Mouse (Mus musculus) CH12.LX (cell line): ENCODE measurements around the gene Creb5. TPM values are rescaled to one million over a fixed set of nuclear protein-coding genes. Genes with fewer than 3 reads are reported as not detected.

Experiments used
- DNase-seq: peaks from one replicate; pipeline ENCODE4 v3.0.0-alpha.2; 2013; ENCODE audit errors: extremely low read depth
- H3K27ac ChIP-seq: 2 replicates; pipeline ENCODE4 v1.5.1; 2012; ENCODE audit warnings: low read depth, mild to moderate bottlenecking, control low read depth, moderate library complexity; ENCODE audit not compliant: insufficient read depth
- H3K27me3 ChIP-seq: replicated peaks from 2 replicates; pipeline ENCODE3; 2012; ENCODE audit warnings: inconsistent platforms
- H3K36me3 ChIP-seq, 2 experiments: replicated peaks in 1 of 2; 2 replicates each; pipeline versions ENCODE3 to v1.6.1; 2012; ENCODE audit warnings: inconsistent platforms in 1 of 2, low read length in 1 of 2, mild to moderate bottlenecking in 1 of 2, mixed read lengths in 1 of 2, moderate library complexity in 1 of 2; ENCODE audit not compliant: control insufficient read depth in 1 of 2, insufficient read depth in 1 of 2
- H3K4me1 ChIP-seq, 2 experiments: 2 replicates each; pipeline ENCODE4 v1.6.1; 2012; ENCODE audit warnings: inconsistent platforms in 1 of 2, moderate library complexity in 1 of 2; ENCODE audit not compliant: insufficient read depth in 2 of 2, control insufficient read depth in 1 of 2
- H3K4me2 ChIP-seq: 2 replicates; pipeline ENCODE4 v1.6.1; 2012; ENCODE audit warnings: low read depth, mild to moderate bottlenecking, control low read depth; ENCODE audit not compliant: poor library complexity, insufficient read depth, severe bottlenecking
- H3K4me3 ChIP-seq, 3 experiments: fragments of 150-350 bp in 1 of 3; sonication (generic) in 1 of 3; replicated peaks in 1 of 3; 2 replicates each; pipeline versions ENCODE3 to v1.5.1; 2011 to 2012; ENCODE audit warnings: low read depth in 2 of 3, low read length in 2 of 3, mild to moderate bottlenecking in 2 of 3, moderate library complexity in 2 of 3, control low read depth in 1 of 3, improper control_type of control experiment in 1 of 3, inconsistent platforms in 1 of 3, mixed read lengths in 1 of 3; ENCODE audit not compliant: poor library complexity in 1 of 3
- H3K79me2 ChIP-seq: replicated peaks from 2 replicates; pipeline ENCODE4 v1.6.1; 2012; ENCODE audit warnings: mild to moderate bottlenecking, moderate library complexity; ENCODE audit not compliant: control insufficient read depth, poor library complexity, insufficient read depth, severe bottlenecking; ENCODE audit errors: extremely low read depth
- H3K9ac ChIP-seq: 2 replicates; pipeline ENCODE4 v1.6.1; 2012; ENCODE audit warnings: low read depth, mild to moderate bottlenecking, control low read depth, moderate library complexity; ENCODE audit not compliant: insufficient read depth
- H3K9me3 ChIP-seq: replicated peaks from 2 replicates; pipeline ENCODE3; 2012; ENCODE audit warnings: low read length, inconsistent platforms, mixed read lengths
- BHLHE40 ChIP-seq: IDR thresholded peaks from 2 replicates; pipeline ENCODE4 v1.6.1; 2011; ENCODE audit warnings: mild to moderate bottlenecking, low read depth, low read length, improper control_type of control experiment
- CHD1 ChIP-seq: IDR thresholded peaks from 2 replicates; pipeline ENCODE4 v1.6.1; 2012; ENCODE audit warnings: low read depth, low read length, improper control_type of control experiment, inconsistent platforms
- CTCF ChIP-seq, 2 experiments: IDR thresholded peaks in 1 of 2; conservative IDR thresholded peaks in 1 of 2; 2 replicates each; pipeline ENCODE4 v1.5.1; 2011 to 2012; ENCODE audit warnings: low read depth in 2 of 2, low read length in 2 of 2, improper control_type of control experiment in 1 of 2, inconsistent platforms in 1 of 2, mild to moderate bottlenecking in 1 of 2, moderate library complexity in 1 of 2
- ELF1 ChIP-seq: IDR thresholded peaks from 2 replicates; pipeline ENCODE4 v1.6.1; 2014; ENCODE audit warnings: low read depth, mild to moderate bottlenecking, inconsistent platforms, low read length, improper control_type of control experiment
- HCFC1 ChIP-seq: IDR thresholded peaks from 2 replicates; pipeline ENCODE4 v1.6.1; 2012; ENCODE audit warnings: low read depth, mild to moderate bottlenecking, inconsistent platforms, low read length, improper control_type of control experiment
- JUND ChIP-seq: conservative IDR thresholded peaks from 2 replicates; pipeline ENCODE4 v1.6.1; 2011; ENCODE audit warnings: low read depth, low read length, improper control_type of control experiment
- KAT2A ChIP-seq: IDR thresholded peaks from 2 replicates; pipeline ENCODE4 v1.6.1; 2012; ENCODE audit warnings: low read length, improper control_type of control experiment, inconsistent platforms; ENCODE audit not compliant: insufficient replicate concordance
- MAFK ChIP-seq: IDR thresholded peaks from 2 replicates; pipeline ENCODE4 v1.6.1; 2011; ENCODE audit warnings: low read length, improper control_type of control experiment; ENCODE audit not compliant: insufficient replicate concordance
- MAZ ChIP-seq: IDR thresholded peaks from 2 replicates; pipeline ENCODE4 v1.6.1; 2012; ENCODE audit warnings: low read depth, mild to moderate bottlenecking, inconsistent platforms, low read length, improper control_type of control experiment, moderate library complexity
- MXI1 ChIP-seq: IDR thresholded peaks from 2 replicates; pipeline ENCODE4 v1.6.1; 2011; ENCODE audit warnings: mild to moderate bottlenecking, low read depth, low read length, improper control_type of control experiment
- NELFE ChIP-seq: IDR thresholded peaks from 2 replicates; pipeline ENCODE4 v1.6.1; 2011; ENCODE audit warnings: low read depth, low read length, improper control_type of control experiment
- POLR2A ChIP-seq: IDR thresholded peaks from 2 replicates; pipeline ENCODE4 v1.6.1; 2011; ENCODE audit warnings: low read depth, mild to moderate bottlenecking, improper control_type of control experiment, low read length
- POLR2AphosphoS2 ChIP-seq: IDR thresholded peaks from 2 replicates; pipeline ENCODE4 v1.6.1; 2011; ENCODE audit warnings: low read depth, low read length, improper control_type of control experiment
- SIN3A ChIP-seq: IDR thresholded peaks from 2 replicates; pipeline ENCODE4 v1.6.1; 2012; ENCODE audit warnings: low read length, improper control_type of control experiment, inconsistent platforms
- TCF12 ChIP-seq: IDR thresholded peaks from 2 replicates; pipeline ENCODE4 v1.6.1; 2014; ENCODE audit warnings: low read depth, mild to moderate bottlenecking, inconsistent platforms, low read length, improper control_type of control experiment
- USF1 ChIP-seq: IDR thresholded peaks from 2 replicates; pipeline ENCODE4 v1.6.1; 2014; ENCODE audit warnings: low read depth, mild to moderate bottlenecking, inconsistent platforms, low read length, improper control_type of control experiment
- USF2 ChIP-seq: conservative IDR thresholded peaks from 2 replicates; pipeline ENCODE4 v1.6.1; 2011; ENCODE audit warnings: low read depth, low read length, improper control_type of control experiment
- ZKSCAN1 ChIP-seq: IDR thresholded peaks from 2 replicates; pipeline ENCODE4 v1.6.1; 2012; ENCODE audit warnings: low read depth, inconsistent platforms, low read length, improper control_type of control experiment, borderline replicate concordance
- ZMIZ1 ChIP-seq: IDR thresholded peaks from 2 replicates; pipeline ENCODE4 v1.6.1; 2012; ENCODE audit warnings: low read depth, mild to moderate bottlenecking, inconsistent platforms, low read length, improper control_type of control experiment
- ZNF384 ChIP-seq: IDR thresholded peaks from 2 replicates; pipeline ENCODE4 v1.6.1; 2012; ENCODE audit warnings: low read depth, low read length, improper control_type of control experiment, inconsistent platforms
- dilution Hi-C: fragments of 300-500 bp; cut with MboI; formaldehyde crosslinking; loops from 2 replicates; pipeline ENCODE4 v1.14.3; 2020; ENCODE audit warnings: low sequenced_read_pairs; ENCODE audit not compliant: extremely low pct_unique_long_range_greater_than_20kb, extremely low pct_ligation_motif_present
- in situ Hi-C: fragments of 300-500 bp; cut with MboI; formaldehyde crosslinking; loops from 3 replicates; pipeline ENCODE4 v1.14.3; 2019; ENCODE audit warnings: low sequenced_read_pairs, low pct_ligation_motif_present, low pct_unique_long_range_greater_than_20kb, mixed read lengths
- polyA plus RNA-seq: library from polyadenylated mRNA; unstranded; fragments of >175 nt; gene quantifications from 2 replicates; pipeline ENCODE4 v1.2.1, GENCODE M21; 2012; ENCODE audit warnings: low read depth; ENCODE audit not compliant: insufficient read length
- total RNA-seq, 2 experiments: library from RNA; depleted of rRNA; stranded (reverse); fragments of 300-350 nt in 1 of 2; fragments of >200 nt in 1 of 2; gene quantifications; 2 replicates each; pipeline ENCODE4 v1.2.3; 2012 to 2014

The Creb5 gene
- total and polyA plus RNA-seq, 3 experiments: 0.68 to 2.1 (median 0.86) TPM

GRCm38 (mm10) chr6:53497904-53498536 is 210.9 kb downstream of the Creb5 start (continued):
- TF ChIP-seq JUND (peak; percentile 99), TCF12 (peak; percentile 91), ZNF384 (no peak), BHLHE40 (peak; percentile 98), CHD1 (no peak), ELF1 (peak; percentile 49; the same call in 1 of the 2 replicates)

GRCm38 (mm10) chr6:53499621-53500295 is 212.7 kb downstream of the Creb5 start:
- Histone ChIP-seq H3K4me2 (no peak overlapping the region), H3K27ac (no peak overlapping the region), H3K9me3 (peaks cover 7% of the 10 kb centered on the region), H3K27me3 (no peaks in the 10 kb centered on the region), H3K4me3 (no peak overlapping the region), H3K9ac (no peak overlapping the region), H3K36me3 (no peaks in the 10 kb centered on the region), H3K79me2 (no peaks in the 10 kb centered on the region), H3K4me1 (peaks cover 22 to 40% of the 10 kb centered on the region in 2 experiments)
- no peak for TF ChIP-seq MAZ
- TF ChIP-seq POLR2AphosphoS2: no peak
- no peak for TF ChIP-seq MAFK
- no peak for TF ChIP-seq ZNF384
- TF ChIP-seq SIN3A: no peak
- TF ChIP-seq USF1: no peak
- no peak for TF ChIP-seq POLR2A
- no peak for TF ChIP-seq USF2
- TF ChIP-seq NELFE: no peak
- no peak for TF ChIP-seq JUND
- TF ChIP-seq KAT2A: no peak
- TF ChIP-seq HCFC1: no peak
- no peak for TF ChIP-seq CTCF (conservative IDR thresholded peaks at IDR 0.05 in 1 of 2, IDR thresholded peaks at IDR 0.05 in 1 of 2; ENCODE audit: low read depth in 2 of 2, low read length in 2 of 2)
- no peak for TF ChIP-seq ZMIZ1
- no peak for TF ChIP-seq MXI1
- dilution Hi-C loops (no loop called here), in situ Hi-C loops (loop anchor here (25.0 kb wide), 2 partner anchors 138 to 212 kb away; partner anchors contain the start of gene Creb5)
- DNase-seq: no peak

- no peak overlapping the region for H3K4me3 ChIP-seq
- H3K27ac ChIP-seq: no peak overlapping the region
- DNase-seq: no peak
- in situ Hi-C loops: loop anchor here (25.0 kb wide), 2 partner anchors 136 to 214 kb away; partner anchors contain the start of gene Creb5
- no peaks in the 10 kb centered on the region for H3K79me2 ChIP-seq
- no peak overlapping the region for H3K9ac ChIP-seq
- H3K4me2 ChIP-seq: no peak overlapping the region
- dilution Hi-C loops: no loop called here
- H3K36me3 ChIP-seq: no peaks in the 10 kb centered on the region
- peaks cover 7% of the 10 kb centered on the region for H3K9me3 ChIP-seq
- TF ChIP-seq ZKSCAN1: no peak
- no peak for TF ChIP-seq NELFE
- TF ChIP-seq CHD1: no peak
- no peak for TF ChIP-seq CTCF (conservative IDR thresholded peaks at IDR 0.05 in 1 of 2, IDR thresholded peaks at IDR 0.05 in 1 of 2; ENCODE audit: low read depth in 2 of 2, low read length in 2 of 2)
- H3K27me3 ChIP-seq: no peaks in the 10 kb centered on the region
- peaks cover 18 to 26% of the 10 kb centered on the region in 2 experiments for H3K4me1 ChIP-seq
Measured at GRCm38 (mm10) chr6:53501236-53501635, 214.2 kb downstream of the Creb5 start.
